Mouse (Mus musculus): ENCODE measurements around the gene Clptm1.

GRCm38 (mm10) chr7:19677872-19678271, 13.0 kb upstream of the Clptm1 start, which contains the start of gene Apoc2:
- no peak for TF ChIP-seq CTCF (IDR thresholded peaks at IDR 0.05)
- TF ChIP-seq EP300 (IDR thresholded peaks at IDR 0.05): no peak

All from lung, postnatal 0 days (tissue).